Mouse (Mus musculus) cerebellum, postnatal 10 days (tissue): ENCODE results near the gene Mvb12b.

Experiments
- DNase-seq, 2 experiments: peaks; one replicate each; pipeline ENCODE4 v3.0.0; 2021; ENCODE audit warnings: mixed read lengths in 2 of 2

Mvb12b gene

DNA sequence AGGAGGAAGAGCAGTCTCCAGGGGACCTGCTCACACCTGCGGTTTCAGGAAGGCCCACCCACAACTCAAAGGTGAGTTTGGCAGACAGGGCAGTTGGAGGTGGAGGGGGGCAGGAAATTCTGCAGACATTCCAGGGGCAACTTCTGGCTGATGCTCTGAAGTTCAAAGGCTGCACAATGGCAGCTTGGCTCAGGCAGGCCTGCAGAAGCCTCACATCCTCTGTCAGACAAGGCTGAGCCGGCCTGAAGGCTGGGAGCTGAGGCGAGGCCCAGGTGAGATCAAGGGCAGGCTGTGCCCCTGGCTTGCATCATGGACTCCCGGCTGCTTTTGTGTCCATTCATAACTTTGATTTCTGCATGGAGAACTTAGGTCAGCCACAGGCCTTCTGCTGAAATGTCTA, 41.1 kb downstream of the Mvb12b start:
- no peak for DNase-seq

DNA sequence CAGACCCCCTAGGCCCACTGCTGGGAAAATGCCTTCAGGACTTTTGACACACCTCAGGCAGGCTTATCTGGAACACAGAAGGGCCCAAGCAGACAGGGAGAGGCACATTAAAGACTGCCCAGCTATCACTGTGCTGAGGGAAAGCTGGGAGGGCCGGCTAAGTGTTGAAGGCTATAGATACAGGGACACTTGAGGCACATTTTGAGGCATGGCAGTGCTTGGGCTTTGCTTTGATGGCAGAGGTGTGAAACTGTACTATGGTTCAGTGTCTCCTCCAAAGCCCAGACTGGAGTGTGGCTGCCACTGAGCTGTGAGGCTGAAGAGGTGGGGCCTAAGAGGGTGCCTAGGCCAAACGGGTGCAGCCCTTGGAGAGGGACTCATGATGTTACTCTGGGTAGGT, 44.1 kb downstream of the Mvb12b start:
- DNase-seq, result no peak

DNA sequence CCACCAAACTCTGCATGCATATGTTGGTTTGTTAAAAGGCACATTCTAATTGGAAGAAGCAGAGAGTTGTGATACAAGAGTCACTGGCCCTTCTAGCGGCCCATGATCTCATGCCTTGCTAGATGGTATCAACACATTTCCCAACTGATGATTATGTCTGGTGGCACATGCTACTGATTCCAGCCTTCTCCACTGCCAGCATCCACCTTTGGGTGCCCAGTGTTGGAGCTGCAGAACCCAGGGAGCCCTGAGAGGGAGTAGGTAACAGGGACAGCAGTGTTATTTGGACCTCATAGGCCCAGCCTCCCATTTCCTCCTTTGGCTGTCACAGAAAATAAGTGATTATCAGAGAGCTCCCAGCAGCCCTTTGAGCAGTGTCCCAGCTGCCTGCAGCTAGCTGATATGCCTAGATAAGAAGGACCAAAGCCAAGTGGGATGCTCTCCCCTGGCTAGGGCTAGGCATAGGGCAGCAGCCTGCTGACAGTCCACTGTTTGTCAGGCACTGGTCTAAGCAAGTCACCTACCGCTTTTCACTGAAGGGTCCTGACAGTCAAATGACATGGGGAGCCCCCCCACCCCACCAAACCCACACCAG, 44.7 kb downstream of the Mvb12b start:
- DNase-seq, result no peak

DNA sequence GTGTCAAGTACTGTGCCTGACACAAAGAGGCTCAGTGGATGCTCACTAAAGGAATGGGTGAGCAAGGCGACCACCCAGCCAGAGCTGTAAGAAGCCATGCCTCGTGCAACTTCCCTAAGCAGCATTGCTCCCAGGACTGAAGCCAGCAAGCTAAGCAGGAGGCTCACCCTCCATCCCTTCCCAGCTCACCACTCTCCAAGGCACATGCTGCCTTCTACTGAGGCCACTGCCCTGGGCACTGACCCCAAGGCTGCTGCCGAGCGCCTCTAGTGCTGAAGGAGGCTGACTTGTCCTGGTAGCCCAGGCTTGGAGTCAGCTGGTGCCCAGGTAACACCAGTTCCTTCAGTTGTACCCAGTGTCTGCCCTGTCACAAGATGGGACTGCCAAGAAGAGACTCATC, 45.8 kb downstream of the Mvb12b start:
- DNase-seq, result no peak

DNA sequence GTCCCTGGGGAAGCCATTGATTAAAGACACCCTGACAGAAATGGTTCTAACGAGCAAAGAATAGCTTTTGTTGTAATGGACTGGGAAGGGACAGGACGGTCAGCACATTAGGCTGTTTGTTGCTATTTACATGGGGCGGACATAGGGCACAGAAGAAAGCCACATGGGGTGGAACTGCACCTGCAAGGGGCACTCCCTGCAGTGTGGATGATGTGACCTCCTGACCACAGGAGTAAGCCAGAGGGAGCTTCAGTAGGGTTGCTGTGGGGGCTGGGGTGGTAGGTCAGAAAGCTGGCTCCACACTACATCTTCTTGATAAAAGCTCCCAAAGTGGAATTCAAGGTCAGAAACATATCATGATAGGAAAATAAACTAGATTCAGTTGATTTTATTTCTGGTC, 47.3 kb downstream of the Mvb12b start:
- DNase-seq, result no peak

- no peak for DNase-seq
Measured at GRCm38 (mm10) chr2:33839252-33839651, 48.5 kb downstream of the Mvb12b start.

GRCm38 (mm10) chr2:33837297-33837696, 50.4 kb downstream of the Mvb12b start:
- no peak for DNase-seq

DNA sequence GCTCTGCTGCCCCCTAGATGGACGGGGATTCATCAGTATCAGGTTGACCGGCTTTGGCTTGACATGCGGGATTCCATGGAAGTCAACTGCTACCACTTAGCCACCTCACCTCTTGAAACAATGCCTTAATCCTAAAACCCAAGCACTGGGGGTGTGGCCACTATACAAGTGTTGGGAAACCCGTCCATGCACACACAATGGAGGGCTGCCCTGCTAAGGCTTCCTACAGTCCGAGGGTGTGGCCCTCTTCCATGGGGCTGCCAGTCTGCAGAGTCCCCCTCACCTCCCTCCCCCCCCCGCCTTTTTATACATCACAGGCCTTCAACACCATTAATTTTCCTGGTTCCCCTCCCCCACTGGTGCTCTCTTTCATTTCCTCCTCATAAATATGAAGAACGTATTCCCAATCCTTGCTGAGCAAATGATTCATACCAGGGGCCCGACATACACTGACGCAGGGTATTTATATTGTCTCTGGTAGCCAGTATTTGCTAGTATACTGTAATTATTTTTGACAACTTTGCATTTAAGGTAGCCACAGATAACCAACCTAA, 51.0 kb downstream of the Mvb12b start:
- no peak for DNase-seq

DNA sequence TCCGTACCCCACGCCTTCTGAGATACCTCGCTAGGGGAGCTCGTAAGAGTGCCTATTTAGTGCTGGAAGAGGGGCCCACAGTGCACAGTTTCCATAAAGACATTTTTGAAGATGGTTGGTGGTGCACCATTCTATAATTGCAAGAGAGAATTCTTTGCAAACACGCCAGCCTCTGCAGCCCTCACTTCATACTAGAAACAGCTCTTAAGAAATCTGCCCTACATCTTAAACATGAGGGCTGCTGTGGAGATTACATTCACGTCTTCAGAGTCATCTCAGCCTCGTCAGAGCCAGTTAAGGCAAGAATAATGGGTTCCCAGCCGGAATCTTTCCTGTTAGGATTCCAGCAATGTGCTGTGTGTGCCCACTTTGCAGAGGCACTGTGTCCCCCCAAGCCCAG, 52.7 kb downstream of the Mvb12b start:
- no peak for DNase-seq

- DNase-seq, result no peak
Measured at GRCm38 (mm10) chr2:33833902-33834301, 53.8 kb downstream of the Mvb12b start.

DNA sequence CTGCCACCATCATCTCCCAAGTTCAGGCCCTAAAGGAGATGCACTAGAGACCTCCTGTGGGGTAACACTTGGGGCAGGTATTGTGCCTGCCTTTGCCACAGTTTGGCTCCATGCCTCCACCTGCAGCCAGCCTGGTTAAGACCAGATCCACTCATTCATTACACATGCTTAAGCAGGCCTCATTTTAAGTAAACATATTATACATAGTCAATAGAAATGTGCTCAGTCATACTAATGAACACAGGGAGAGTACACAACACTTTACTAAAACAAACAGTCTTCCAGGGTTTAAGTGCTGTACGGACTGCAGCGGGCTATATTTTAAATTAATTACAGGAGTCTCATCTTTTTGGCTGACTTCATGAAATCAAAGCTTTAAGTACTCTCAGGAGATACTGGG, 57.9 kb downstream of the Mvb12b start:
- DNase-seq, result no peak

DNA sequence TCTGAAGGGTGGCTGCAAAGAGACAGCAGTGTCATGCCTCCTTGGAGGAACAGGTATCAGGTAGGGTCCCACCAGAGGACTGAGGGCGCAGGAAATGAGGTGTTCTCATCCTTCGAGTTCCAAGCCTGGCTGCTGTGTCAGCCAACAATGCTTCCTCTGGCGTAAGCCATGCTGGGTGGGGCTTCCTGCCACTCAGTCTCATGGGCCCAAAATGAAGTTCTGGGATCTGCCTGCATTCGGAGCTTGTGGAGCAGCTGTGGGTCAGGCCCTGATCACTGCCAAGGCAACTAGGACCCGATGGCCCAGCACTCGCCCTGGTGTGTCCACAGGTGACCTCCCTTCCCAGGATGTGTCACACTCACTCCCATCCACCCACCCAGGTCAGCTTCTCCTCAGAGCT, 61.0 kb downstream of the Mvb12b start:
- DNase-seq, result no peak

DNA sequence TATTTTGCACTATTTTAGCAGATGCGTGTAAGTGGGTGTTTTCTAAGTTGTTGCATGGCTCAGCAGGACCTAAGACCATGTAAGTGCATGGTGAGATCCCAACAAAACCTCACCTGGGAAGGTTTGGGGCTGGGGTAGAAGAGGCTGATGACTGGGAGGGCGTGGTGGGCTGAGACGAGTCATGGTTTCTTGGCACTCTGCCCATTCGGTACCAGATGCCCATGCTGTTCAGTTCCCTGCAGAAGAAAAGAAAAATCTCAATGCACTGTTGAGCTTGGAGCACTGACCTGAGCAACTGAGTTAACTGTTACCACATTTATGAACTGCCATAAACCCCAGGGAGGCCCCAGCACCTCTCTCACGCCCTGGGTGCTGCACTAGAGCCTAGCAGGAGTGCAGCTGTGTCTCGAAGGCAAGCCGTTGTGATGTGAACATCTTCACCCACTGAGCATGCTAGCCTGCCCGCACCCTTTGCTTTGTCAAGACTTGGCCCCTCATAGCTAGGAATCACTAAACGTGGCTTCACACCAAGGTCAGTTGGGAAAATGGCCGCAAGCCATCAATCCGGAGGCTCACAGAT, 62.7 kb downstream of the Mvb12b start:
- no peak for DNase-seq

- peak; percentile 95 to 96 for DNase-seq
Measured at GRCm38 (mm10) chr2:33821677-33822607, 65.8 kb downstream of the Mvb12b start.

GRCm38 (mm10) chr2:33820450-33820849, 67.3 kb downstream of the Mvb12b start:
- no peak for DNase-seq

DNA sequence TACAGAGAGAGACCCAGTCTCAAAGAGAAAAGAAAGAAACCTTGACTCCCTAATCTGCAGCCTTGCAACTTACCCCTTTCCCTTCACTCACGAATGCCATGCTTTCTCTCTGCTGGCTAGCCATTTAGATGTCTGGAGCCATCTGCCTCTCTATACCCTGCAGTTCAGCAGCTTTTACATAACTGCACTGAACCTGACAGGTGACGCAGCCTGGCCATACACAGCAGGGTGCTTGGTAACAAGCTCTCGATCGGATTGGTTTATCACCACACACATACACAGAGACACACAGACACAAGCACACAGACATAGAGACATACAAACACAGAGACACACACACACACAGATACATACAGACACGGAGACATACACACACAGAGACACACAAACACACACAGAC, 67.7 kb downstream of the Mvb12b start:
- peak; percentile 70 to 72 for DNase-seq

DNA sequence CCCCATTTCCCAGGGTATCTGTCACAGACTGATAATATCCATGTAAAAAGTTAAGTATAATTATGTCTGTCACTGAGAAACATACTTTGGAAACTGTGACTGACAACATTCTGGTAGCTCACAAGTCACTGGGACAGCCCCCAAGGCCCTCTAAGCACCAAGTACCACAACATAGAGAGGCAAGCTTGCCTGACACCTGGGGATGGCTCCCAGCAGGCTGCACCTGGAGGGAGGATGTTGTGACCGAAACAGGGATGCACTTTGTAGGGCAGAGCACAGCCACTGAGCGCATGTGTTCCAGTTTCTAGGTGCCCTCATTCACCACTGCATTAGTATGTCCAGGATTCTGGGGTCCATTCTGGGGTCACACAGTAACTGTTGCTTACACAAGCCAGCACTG, 69.4 kb downstream of the Mvb12b start:
- no peak for DNase-seq

DNA sequence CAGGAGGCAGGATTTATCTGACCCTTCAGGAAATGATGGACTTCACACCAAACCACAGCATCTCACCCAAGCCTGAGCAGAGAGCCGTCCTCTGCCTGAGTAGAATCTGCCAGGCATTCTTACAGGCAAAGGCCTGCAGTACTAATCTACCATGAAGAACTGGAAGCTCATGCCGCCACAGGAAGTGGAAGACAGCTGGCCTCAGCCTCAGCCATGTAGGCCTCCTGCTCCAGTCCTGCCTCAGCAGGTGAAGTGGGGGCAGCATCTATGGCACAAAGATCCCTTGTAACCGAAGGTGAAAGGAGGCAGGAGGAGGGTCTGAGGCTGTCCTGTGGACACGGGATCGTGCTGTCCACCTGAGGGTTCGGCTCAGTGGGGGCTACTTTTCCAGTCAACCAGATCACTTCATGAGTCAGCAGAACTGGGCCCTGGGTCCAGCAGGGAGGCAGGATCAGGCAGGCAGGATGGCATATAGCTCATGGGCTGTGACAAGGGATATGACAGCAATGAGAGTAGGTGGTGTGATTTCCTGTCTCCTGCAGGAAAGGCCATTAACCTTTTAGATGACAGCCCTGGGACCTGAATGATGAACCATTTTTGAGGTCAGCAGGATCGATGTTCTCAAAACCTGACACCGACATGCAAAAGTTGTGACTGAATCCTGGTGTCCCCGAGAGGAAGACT, 69.9 kb downstream of the Mvb12b start:
- peak; percentile 47 to 52 for DNase-seq

DNA sequence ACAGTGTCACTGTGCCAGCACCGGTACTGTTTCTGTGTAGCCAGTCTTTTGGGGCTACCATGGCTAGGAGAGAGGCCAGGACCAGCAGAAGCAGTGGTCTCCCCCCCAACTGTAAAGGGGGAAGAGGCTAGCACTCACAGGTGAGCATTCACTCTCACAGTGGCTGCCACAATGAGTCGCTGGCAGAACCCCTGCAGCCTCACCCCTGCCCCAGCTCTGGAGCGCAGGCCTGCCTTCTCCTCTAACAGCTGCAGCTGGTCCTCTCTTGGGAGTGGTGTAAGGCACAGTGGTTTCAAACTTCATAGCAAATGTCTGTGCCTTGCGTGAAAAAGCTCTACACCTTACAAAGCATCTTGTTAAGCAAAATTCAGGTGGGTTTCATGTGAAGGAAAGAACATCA, 70.7 kb downstream of the Mvb12b start:
- no peak for DNase-seq

GRCm38 (mm10) chr2:33814581-33814980, 73.2 kb downstream of the Mvb12b start:
- peak; percentile 66 to 76 for DNase-seq

- DNase-seq, result no peak
Measured at GRCm38 (mm10) chr2:33813501-33814240, 74.1 kb downstream of the Mvb12b start.

DNA sequence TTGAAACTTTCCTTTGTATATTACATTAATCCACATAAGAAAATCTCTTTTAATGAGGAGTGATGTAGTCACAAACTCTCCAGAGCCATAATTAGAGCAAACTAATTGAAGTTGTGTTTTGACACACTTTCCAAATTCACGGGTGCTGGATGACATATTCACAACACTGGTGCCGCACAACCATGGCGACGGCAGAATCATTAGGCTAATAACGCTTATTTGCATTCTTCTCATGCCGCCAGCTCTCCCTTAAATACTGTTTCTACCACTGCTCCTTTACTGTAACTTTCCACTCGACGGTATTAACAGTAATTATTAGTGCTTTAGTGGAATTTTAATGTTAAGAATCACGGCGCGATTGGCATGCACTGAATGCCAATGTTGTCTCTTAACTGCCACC, 74.8 kb downstream of the Mvb12b start:
- DNase-seq, result no peak
